Mouse (Mus musculus) MEL (cell line): ENCODE data around the gene Gadd45gip1. TPM values are rescaled to one million over a fixed set of nuclear protein-coding genes. Genes with fewer than 3 reads are reported as not detected.

ENCODE experiments used
- DNase-seq: peaks from one replicate; pipeline ENCODE4 v3.0.0; 2011; ENCODE audit warnings: low read depth, low spot score
- H3K27ac ChIP-seq: 2 replicates; pipeline ENCODE4 v1.5.1; 2012; ENCODE audit warnings: low read depth, mild to moderate bottlenecking, control low read depth, low read length, moderate library complexity; ENCODE audit not compliant: control insufficient read depth
- H3K27me3 ChIP-seq, 2 experiments: fragments of 150-350 bp in 1 of 2; sonication (generic) in 1 of 2; 2 replicates each; pipeline ENCODE4 v1.6.1; 2012; ENCODE audit warnings: low read length in 2 of 2, mild to moderate bottlenecking in 2 of 2, improper control_type of control experiment in 1 of 2, moderate library complexity in 1 of 2; ENCODE audit not compliant: insufficient read depth in 2 of 2, control insufficient read depth in 1 of 2
- H3K36me3 ChIP-seq, 2 experiments: 2 replicates each; pipeline ENCODE4 v1.6.1; 2012 to 2014; ENCODE audit warnings: low read length in 2 of 2, improper control_type of control experiment in 1 of 2, inconsistent platforms in 1 of 2, mild to moderate bottlenecking in 1 of 2; ENCODE audit not compliant: insufficient read depth in 2 of 2, control insufficient read depth in 1 of 2
- H3K4me1 ChIP-seq, 2 experiments: fragments of 150-350 bp in 1 of 2; sonication (generic) in 1 of 2; 2 replicates each; pipeline ENCODE4 v1.6.1; 2012; ENCODE audit warnings: low read length in 2 of 2, improper control_type of control experiment in 1 of 2, mild to moderate bottlenecking in 1 of 2; ENCODE audit not compliant: insufficient read depth in 2 of 2, control insufficient read depth in 1 of 2
- H3K4me3 ChIP-seq, 2 experiments: fragments of 150-350 bp in 1 of 2; sonication (generic) in 1 of 2; 2 replicates each; pipeline ENCODE4 v1.5.1; 2012; ENCODE audit warnings: low read depth in 2 of 2, low read length in 2 of 2, mild to moderate bottlenecking in 2 of 2, moderate library complexity in 2 of 2, control low read depth in 1 of 2, improper control_type of control experiment in 1 of 2; ENCODE audit not compliant: control insufficient read depth in 1 of 2, insufficient read depth in 1 of 2
- H3K79me2 ChIP-seq: 2 replicates; pipeline ENCODE4 v1.6.1; 2012; ENCODE audit warnings: mild to moderate bottlenecking, low read length, moderate library complexity; ENCODE audit not compliant: control insufficient read depth, poor library complexity, insufficient read depth
- H3K9ac ChIP-seq: 2 replicates; pipeline ENCODE4 v1.6.1; 2012; ENCODE audit warnings: low read depth, mild to moderate bottlenecking, control low read depth, low read length, moderate library complexity; ENCODE audit not compliant: control insufficient read depth, poor library complexity, severe bottlenecking
- H3K9me3 ChIP-seq: fragments of 150-350 bp; sonication (generic); replicated peaks from 2 replicates; pipeline ENCODE4 v1.6.1; 2012; ENCODE audit warnings: mild to moderate bottlenecking, low read length, improper control_type of control experiment, moderate library complexity; ENCODE audit not compliant: insufficient read depth
- CHD2 ChIP-seq: IDR thresholded peaks from 2 replicates; pipeline ENCODE4 v1.6.1; 2011; ENCODE audit warnings: low read length, improper control_type of control experiment
- EP300 ChIP-seq, 2 experiments: IDR thresholded peaks; 2 replicates each; pipeline ENCODE4 v1.6.1; 2011; ENCODE audit warnings: improper control_type of control experiment in 2 of 2, low read length in 2 of 2, low read depth in 1 of 2, mild to moderate bottlenecking in 1 of 2
- ETS1 ChIP-seq: IDR thresholded peaks from 2 replicates; pipeline ENCODE4 v1.6.1; 2012; ENCODE audit warnings: low read depth, mild to moderate bottlenecking, inconsistent platforms, low read length, improper control_type of control experiment, moderate library complexity
- GABPA ChIP-seq: IDR thresholded peaks from 2 replicates; pipeline ENCODE4 v1.6.1; 2012; ENCODE audit warnings: low read depth, mild to moderate bottlenecking, inconsistent platforms, low read length, improper control_type of control experiment, moderate library complexity
- JUND ChIP-seq: IDR thresholded peaks from 2 replicates; pipeline ENCODE4 v1.6.1; 2011; ENCODE audit warnings: low read depth, mild to moderate bottlenecking, improper control_type of control experiment, low read length
- KAT2A ChIP-seq: conservative IDR thresholded peaks from 2 replicates; pipeline ENCODE4 v1.6.1; 2012; ENCODE audit warnings: low read depth, low read length, improper control_type of control experiment, inconsistent platforms
- MAZ ChIP-seq: IDR thresholded peaks from 2 replicates; pipeline ENCODE4 v1.6.1; 2012; ENCODE audit warnings: low read depth, mild to moderate bottlenecking, inconsistent platforms, low read length, improper control_type of control experiment
- MXI1 ChIP-seq: IDR thresholded peaks from 2 replicates; pipeline ENCODE4 v1.6.1; 2011; ENCODE audit warnings: mild to moderate bottlenecking, low read depth, low read length, improper control_type of control experiment
- MYB ChIP-seq: IDR thresholded peaks from 2 replicates; pipeline ENCODE4 v1.6.1; 2011; ENCODE audit warnings: mild to moderate bottlenecking, low read depth, low read length, improper control_type of control experiment
- MYC ChIP-seq: IDR thresholded peaks from 2 replicates; pipeline ENCODE4 v1.6.1; 2011; ENCODE audit warnings: low read depth, mild to moderate bottlenecking, low read length, improper control_type of control experiment, moderate library complexity
- NELFE ChIP-seq: IDR thresholded peaks from 2 replicates; pipeline ENCODE4 v1.6.1; 2011; ENCODE audit warnings: low read depth, low read length, improper control_type of control experiment
- NRF1 ChIP-seq: IDR thresholded peaks from 2 replicates; pipeline ENCODE4 v1.6.1; 2014; ENCODE audit warnings: low read depth, mild to moderate bottlenecking, inconsistent platforms, low read length, improper control_type of control experiment, moderate library complexity; ENCODE audit not compliant: poor library complexity, insufficient read depth, severe bottlenecking
- POLR2A ChIP-seq, 2 experiments: IDR thresholded peaks; 2 replicates each; pipeline ENCODE4 v1.6.1; 2011 to 2012; ENCODE audit warnings: low read length in 2 of 2, mild to moderate bottlenecking in 2 of 2, control low read depth in 1 of 2, improper control_type of control experiment in 1 of 2, low read depth in 1 of 2, moderate library complexity in 1 of 2; ENCODE audit not compliant: control insufficient read depth in 1 of 2, insufficient read depth in 1 of 2, poor library complexity in 1 of 2
- POLR2AphosphoS2 ChIP-seq: IDR thresholded peaks from 2 replicates; pipeline ENCODE4 v1.6.1; 2011; ENCODE audit warnings: low read length, improper control_type of control experiment
- RAD21 ChIP-seq: IDR thresholded peaks from 2 replicates; pipeline ENCODE4 v1.6.1; 2011; ENCODE audit warnings: mild to moderate bottlenecking, low read depth, low read length, improper control_type of control experiment
- SIN3A ChIP-seq: IDR thresholded peaks from 2 replicates; pipeline ENCODE4 v1.6.1; 2012; ENCODE audit warnings: low read length, improper control_type of control experiment, inconsistent platforms
- USF1 ChIP-seq: IDR thresholded peaks from 2 replicates; pipeline ENCODE4 v1.6.1; 2014; ENCODE audit warnings: low read depth, mild to moderate bottlenecking, inconsistent platforms, low read length, improper control_type of control experiment, moderate library complexity
- ZC3H11A ChIP-seq: IDR thresholded peaks from 2 replicates; pipeline ENCODE4 v1.6.1; 2012; ENCODE audit warnings: low read depth, mild to moderate bottlenecking, inconsistent platforms, low read length, improper control_type of control experiment
- ZMIZ1 ChIP-seq: IDR thresholded peaks from 2 replicates; pipeline ENCODE4 v1.6.1; 2012; ENCODE audit warnings: low read depth, mild to moderate bottlenecking, inconsistent platforms, low read length, improper control_type of control experiment, moderate library complexity
- polyA plus RNA-seq, 2 experiments: library from polyadenylated mRNA; stranded (reverse) in 1 of 2; unstranded in 1 of 2; fragments of >175 nt in 1 of 2; fragments of >200 nt in 1 of 2; gene quantifications; 2 replicates each; pipeline versions ENCODE4 v1.2.1 to v1.2.4; 2012; ENCODE audit warnings: low replicate concordance in 2 of 2, low read depth in 1 of 2; ENCODE audit not compliant: insufficient read length in 2 of 2, insufficient read depth in 1 of 2, missing spikeins in 1 of 2
- total RNA-seq: library from RNA; depleted of rRNA; stranded (reverse); fragments of 300-350 nt; gene quantifications from 2 replicates; pipeline ENCODE4 v1.2.3, GENCODE M21; 2012

Gadd45gip1 gene
- total and polyA plus RNA-seq, 3 experiments: 51.8 to 62.9 TPM; not detected in 1

- H3K4me3 ChIP-seq: no peak overlapping the region
- DNase-seq: no peak
- H3K4me1 ChIP-seq: peaks cover 3 to 15% of the 10 kb centered on the region in 2 experiments
- peaks cover 14% of the 10 kb centered on the region for H3K79me2 ChIP-seq
- no peak overlapping the region for H3K9ac ChIP-seq
- no peaks in the 10 kb centered on the region for H3K9me3 ChIP-seq
- H3K36me3 ChIP-seq: peaks cover 2 to 26% of the 10 kb centered on the region in 2 experiments; a peak in 3 of 4 replicates
- no peaks in the 10 kb centered on the region for H3K27me3 ChIP-seq
- H3K27ac ChIP-seq: no peak overlapping the region
- TF ChIP-seq EP300 (IDR thresholded peaks at IDR 0.05; ENCODE audit: low read depth in 1 of 2, low read length in 2 of 2) (no peak), NRF1 (no peak), CHD2 (no peak), MAZ (no peak), MYC (no peak), MXI1 (no peak), GABPA (no peak), SIN3A (0 out of 2 replicates have a peak, but pooled peaks have one; percentile 22), USF1 (no peak), NELFE (no peak), POLR2A (IDR thresholded peaks at IDR 0.05; ENCODE audit: control insufficient read depth in 1 of 2, insufficient read depth in 1 of 2, low read depth in 1 of 2, low read length in 2 of 2, poor library complexity in 1 of 2) (0 out of 4 replicates have a peak, but pooled peaks of 1 of the 2 experiments have one; percentile 16), JUND (no peak), ETS1 (no peak), MYB (no peak), ZC3H11A (no peak), POLR2AphosphoS2 (no peak; the same call in 1 of the 2 replicates), RAD21 (no peak), KAT2A (no peak), ZMIZ1 (peak; percentile 66; the same call in 1 of the 2 replicates)
Observed at GRCm38 (mm10) chr8:84834002-84834865, 2.9 kb downstream of the Gadd45gip1 start.
